Mouse (Mus musculus): ENCODE data around the gene Map10. TPM values are rescaled to one million over a fixed set of nuclear protein-coding genes. Genes with fewer than 3 reads are reported as not detected.

The Map10 gene
- polyA plus RNA-seq (2015; fragmentation: Illumina TruSeq; extraction: RNeasy Lipid Tissue Mini Kit (QIAGEN cat#74804); ENCODE audit: insufficient read depth, low read depth, low replicate concordance), result 0.44 TPM

DNA sequence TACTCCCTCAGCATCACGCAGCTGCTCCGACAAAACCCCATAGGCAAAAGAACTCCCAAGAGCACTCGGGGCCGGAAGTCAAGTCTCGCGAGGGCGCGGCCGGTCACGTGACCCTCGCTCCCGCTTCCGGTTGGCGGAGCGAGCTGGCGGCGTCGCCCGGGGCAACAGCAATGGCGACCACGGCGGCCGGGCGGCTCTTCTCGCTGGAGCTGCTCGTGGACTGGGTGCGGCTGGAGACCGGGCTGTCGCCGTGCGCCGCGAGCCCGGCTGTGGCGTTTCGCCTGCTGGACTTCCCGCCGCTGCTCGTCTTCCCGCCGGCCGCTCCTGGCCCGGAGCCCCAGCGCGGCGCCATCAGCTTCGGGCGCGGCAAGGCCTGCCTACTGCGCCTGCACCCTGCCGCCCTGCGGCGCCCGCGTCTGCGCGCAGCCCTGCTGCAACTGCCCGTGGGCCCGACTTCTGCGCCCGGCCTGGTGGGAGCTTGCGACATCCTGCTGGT, at the start of gene Map10:
Gene Map10, plus strand, starts transcription at position 119 of the 496 bp plus-strand sequence.

Other genes starting within 250 kb of the Map10 start
- 4.0 TPM for gene Sipa1l2, start 100.0 kb upstream of the Map10 start, polyA plus RNA-seq (2015; fragmentation: Illumina TruSeq; extraction: RNeasy Lipid Tissue Mini Kit (QIAGEN cat#74804); ENCODE audit: insufficient read depth, low read depth, low replicate concordance)
- 5.4 TPM for gene Ntpcr, start 60.1 kb downstream of the Map10 start, polyA plus RNA-seq (2015; fragmentation: Illumina TruSeq; extraction: RNeasy Lipid Tissue Mini Kit (QIAGEN cat#74804); ENCODE audit: insufficient read depth, low read depth, low replicate concordance)
- gene Pcnx2, start 228.5 kb downstream of the Map10 start, polyA plus RNA-seq (2015; fragmentation: Illumina TruSeq; extraction: RNeasy Lipid Tissue Mini Kit (QIAGEN cat#74804); ENCODE audit: insufficient read depth, low read depth, low replicate concordance), result 1.4 TPM
- gene Map3k21, start 240.6 kb downstream of the Map10 start, polyA plus RNA-seq (2015; fragmentation: Illumina TruSeq; extraction: RNeasy Lipid Tissue Mini Kit (QIAGEN cat#74804); ENCODE audit: insufficient read depth, low read depth, low replicate concordance), result 1.9 TPM